Comparison of ENCODE assay signal across 27 mouse cellular contexts in the genomic region with DNA sequence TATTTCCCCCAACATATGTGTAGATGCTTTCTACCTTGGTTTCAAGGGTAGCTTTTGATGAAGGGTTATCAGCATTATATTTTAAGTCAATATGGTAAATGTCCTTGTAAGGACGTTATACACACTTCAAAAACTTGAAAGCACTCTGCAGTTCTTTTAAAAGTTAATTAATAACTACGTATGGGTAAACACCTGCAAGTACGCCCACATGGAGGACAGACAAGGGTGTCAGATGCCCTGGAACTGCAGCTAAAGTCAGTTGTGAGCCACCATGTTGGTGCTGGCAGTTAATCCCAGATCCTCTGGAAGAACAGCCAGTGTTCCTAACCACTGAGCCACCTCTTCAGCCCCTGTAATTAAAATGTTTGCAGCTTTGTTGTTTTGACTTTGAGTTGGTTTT.
DNase-seq lines count a peak whose midpoint lies in the region; ATAC-seq and TF ChIP-seq lines count a peak whose summit lies in the region.
"Had no signal": no experiment of that assay in that cellular context is flagged by ENCODE, and none has a peak within 500 bp of the region (broad histone marks: within the 10 kb centered on the region; RNA-seq: fewer than 3 reads in every experiment).

No protein-coding gene starts in this region.

- H3K4me1 ChIP-seq in heart, embryonic 12.5 days (replicated peaks) = no peaks in the 10 kb centered on the region
- H3K4me1 ChIP-seq in liver, adult 2 months (ENCODE audit: control insufficient read depth, insufficient read depth, low read length) = peaks cover 6% of the 10 kb centered on the region
- no peaks in the 10 kb centered on the region for H3K4me1 ChIP-seq in liver, embryonic 12.5 days
- no peaks in the 10 kb centered on the region for H3K4me1 ChIP-seq in stomach, embryonic 14.5 days (ENCODE audit: control insufficient read depth, insufficient read depth, low read length)
- no peaks in the 10 kb centered on the region for H3K4me1 ChIP-seq in stomach, postnatal 0 days (replicated peaks; ENCODE audit: control insufficient read depth, insufficient read depth)
- H3K4me1 ChIP-seq in stomach, embryonic 15.5 days = no peaks in the 10 kb centered on the region
- H3K4me1 ChIP-seq: embryonic facial prominence, embryonic 13.5 days; embryonic facial prominence, embryonic 15.5 days; forebrain, embryonic 10.5 days had no signal

- no peak for ATAC-seq in heart, embryonic 12.5 days (ENCODE audit: insufficient number of reproducible peaks, low FRiP score)
- ATAC-seq in liver, embryonic 12.5 days = no peak
- ATAC-seq in stomach, embryonic 14.5 days (ENCODE audit: insufficient number of reproducible peaks, insufficient read depth, low FRiP score, low read depth) = peak; percentile 58; the same call in 1 of the 2 replicates
- no peak; the same call in 1 of the 2 replicates for ATAC-seq in stomach, postnatal 0 days (ENCODE audit: low FRiP score, low TSS enrichment)
- 0 out of 2 replicates have a peak, but pooled peaks have one; percentile 49 for ATAC-seq in stomach, embryonic 15.5 days (ENCODE audit: insufficient read depth, low FRiP score, low read depth)
- ATAC-seq: activated CD4-positive, CD25-positive, alpha-beta regulatory T cell, adult 4 months; CD4-positive, CD25-positive, alpha-beta regulatory T cell, adult 4 months; Patski had no signal

- TF ChIP-seq CTCF in liver, adult 2 months (IDR thresholded peaks at IDR 0.05; ENCODE audit: low read depth, low read length) = no peak
- TF ChIP-seq CTCF in stomach, postnatal 0 days (IDR thresholded peaks at IDR 0.05; ENCODE audit: low read depth) = no peak

- H3K9ac ChIP-seq in heart, embryonic 12.5 days = no peak overlapping the region
- H3K9ac ChIP-seq in liver, adult 2 months (ENCODE audit: low read depth, low read length) = no peak overlapping the region
- no peak overlapping the region for H3K9ac ChIP-seq in liver, embryonic 12.5 days
- H3K9ac ChIP-seq in stomach, embryonic 14.5 days (replicated peaks; ENCODE audit: low read depth, low read length) = no peak overlapping the region
- no peak overlapping the region for H3K9ac ChIP-seq in stomach, postnatal 0 days (ENCODE audit: low read length)
- no peak overlapping the region for H3K9ac ChIP-seq in stomach, embryonic 15.5 days
- H3K9ac ChIP-seq: embryonic facial prominence, embryonic 13.5 days; embryonic facial prominence, embryonic 15.5 days; forebrain, embryonic 12.5 days had no signal

- H3K27me3 ChIP-seq in heart, embryonic 12.5 days (replicated peaks) = no peaks in the 10 kb centered on the region
- H3K27me3 ChIP-seq in liver, adult 2 months (ENCODE audit: control insufficient read depth, insufficient read depth, low read length) = no peaks in the 10 kb centered on the region
- no peaks in the 10 kb centered on the region for H3K27me3 ChIP-seq in liver, embryonic 12.5 days (replicated peaks)
- H3K27me3 ChIP-seq in stomach, embryonic 14.5 days (ENCODE audit: control insufficient read depth, insufficient read depth, low read length) = no peaks in the 10 kb centered on the region
- H3K27me3 ChIP-seq in stomach, postnatal 0 days (ENCODE audit: control insufficient read depth, insufficient read depth, low read length) = no peaks in the 10 kb centered on the region
- no peaks in the 10 kb centered on the region for H3K27me3 ChIP-seq in stomach, embryonic 15.5 days (replicated peaks)
- H3K27me3 ChIP-seq: CH12.LX; embryonic facial prominence, embryonic 13.5 days; embryonic facial prominence, embryonic 15.5 days; forebrain, embryonic 12.5 days; Patski had no signal

- no peak for TF ChIP-seq EP300 in stomach, postnatal 0 days (optimal IDR thresholded peaks at IDR 0.05)

- no peaks in the 10 kb centered on the region for H3K36me3 ChIP-seq in heart, embryonic 12.5 days
- no peaks in the 10 kb centered on the region for H3K36me3 ChIP-seq in liver, adult 2 months (ENCODE audit: control insufficient read depth, insufficient read depth, low read length)
- H3K36me3 ChIP-seq in liver, embryonic 12.5 days = no peaks in the 10 kb centered on the region
- H3K36me3 ChIP-seq in stomach, embryonic 14.5 days (ENCODE audit: control insufficient read depth, insufficient read depth, low read length) = no peaks in the 10 kb centered on the region
- H3K36me3 ChIP-seq in stomach, postnatal 0 days (ENCODE audit: control insufficient read depth, insufficient read depth, low read length) = no peaks in the 10 kb centered on the region
- no peaks in the 10 kb centered on the region for H3K36me3 ChIP-seq in stomach, embryonic 15.5 days
- H3K36me3 ChIP-seq: embryonic facial prominence, embryonic 13.5 days; embryonic facial prominence, embryonic 15.5 days; forebrain, embryonic 10.5 days; forebrain, embryonic 12.5 days; G1E had no signal

- TF ChIP-seq POLR2A in liver, adult 2 months (IDR thresholded peaks at IDR 0.05; ENCODE audit: extremely low read depth, insufficient read depth, low read length) = no peak

- H3K4me2 ChIP-seq in heart, embryonic 12.5 days = no peak overlapping the region
- no peak overlapping the region for H3K4me2 ChIP-seq in liver, embryonic 12.5 days
- no peak overlapping the region for H3K4me2 ChIP-seq in stomach, embryonic 14.5 days (replicated peaks; ENCODE audit: low read depth, low read length)
- H3K4me2 ChIP-seq in stomach, postnatal 0 days (replicated peaks; ENCODE audit: low read depth) = no peak overlapping the region
- H3K4me2 ChIP-seq in stomach, embryonic 15.5 days = no peak overlapping the region
- H3K4me2 ChIP-seq: embryonic facial prominence, embryonic 13.5 days; embryonic facial prominence, embryonic 15.5 days; forebrain, embryonic 12.5 days had no signal

- no peaks in the 10 kb centered on the region for H3K9me3 ChIP-seq in heart, embryonic 12.5 days (replicated peaks)
- 0 out of 2 replicates have a peak, but pooled peaks cover 3% of the 10 kb centered on the region for H3K9me3 ChIP-seq in liver, embryonic 12.5 days (replicated peaks)
- H3K9me3 ChIP-seq in stomach, embryonic 14.5 days (ENCODE audit: control insufficient read depth, low read depth, low read length) = no peaks in the 10 kb centered on the region
- H3K9me3 ChIP-seq in stomach, postnatal 0 days (ENCODE audit: control insufficient read depth, low read length) = no peaks in the 10 kb centered on the region
- no peaks in the 10 kb centered on the region for H3K9me3 ChIP-seq in stomach, embryonic 15.5 days
- H3K9me3 ChIP-seq: embryonic facial prominence, embryonic 13.5 days; embryonic facial prominence, embryonic 15.5 days; forebrain, embryonic 10.5 days; forebrain, embryonic 12.5 days had no signal

- H3K27ac ChIP-seq in heart, embryonic 12.5 days (ENCODE audit: poor library complexity, severe bottlenecking) = no peak overlapping the region
- H3K27ac ChIP-seq in liver, adult 2 months (replicated peaks; ENCODE audit: insufficient read depth, low read depth, low read length) = no peak overlapping the region
- no peak overlapping the region for H3K27ac ChIP-seq in liver, embryonic 12.5 days
- no peak overlapping the region for H3K27ac ChIP-seq in stomach, embryonic 14.5 days (ENCODE audit: low read length)
- no peak overlapping the region for H3K27ac ChIP-seq in stomach, postnatal 0 days (replicated peaks)
- H3K27ac ChIP-seq in stomach, embryonic 15.5 days = no peak overlapping the region
- H3K27ac ChIP-seq: embryonic facial prominence, embryonic 13.5 days; embryonic facial prominence, embryonic 15.5 days; forebrain, embryonic 10.5 days; forebrain, embryonic 12.5 days had no signal

- no peak overlapping the region for H3K4me3 ChIP-seq in heart, embryonic 12.5 days
- no peak overlapping the region for H3K4me3 ChIP-seq in liver, adult 2 months (ENCODE audit: insufficient read depth, low read depth, low read length)
- no peak overlapping the region for H3K4me3 ChIP-seq in liver, embryonic 12.5 days
- H3K4me3 ChIP-seq in stomach, embryonic 14.5 days (ENCODE audit: low read depth, low read length) = no peak overlapping the region
- H3K4me3 ChIP-seq in stomach, postnatal 0 days (ENCODE audit: low read depth, low read length) = no peak overlapping the region
- no peak overlapping the region for H3K4me3 ChIP-seq in stomach, embryonic 15.5 days (replicated peaks)
- H3K4me3 ChIP-seq: embryonic facial prominence, embryonic 13.5 days; embryonic facial prominence, embryonic 15.5 days; erythroblast, embryonic 14.5 days; forebrain, embryonic 10.5 days; forebrain, embryonic 12.5 days had no signal

- DNase-seq in heart, adult 11 months = peak; percentile 35
- DNase-seq in liver, adult 2 months (ENCODE audit: extremely low read depth, low read depth, low spot score) = peak; percentile 48
- DNase-seq in stomach, postnatal 0 days (ENCODE audit: low spot score) = no peak
- DNase-seq in cerebellum, postnatal 10 days = no peak
- DNase-seq: adrenal gland, adult 8-10 months; adrenal gland, postnatal 14 days; adrenal gland, postnatal 36 days; B cell, adult 2 months; cerebellum, adult 11-12 months; cerebellum, adult 2 months; cerebellum, adult 9-10 months; cerebellum, postnatal 36 days; embryo, embryonic 11 days had no signal

- WGBS in heart, embryonic 12.5 days = 78% methylated on average over 3 of the region's 3 CpGs
- WGBS in liver, adult 2 months = 20% methylated on average over 3 of the region's 3 CpGs
- 57% methylated on average over 3 of the region's 3 CpGs for WGBS in liver, embryonic 12.5 days (ENCODE audit: insufficient replicate concordance)
- WGBS in stomach, embryonic 14.5 days = 61% methylated on average over 3 of the region's 3 CpGs
- WGBS in stomach, postnatal 0 days = 47% methylated on average over 3 of the region's 3 CpGs
- 57% methylated on average over 3 of the region's 3 CpGs for WGBS in stomach, embryonic 15.5 days

- H3K79me2 ChIP-seq in liver, adult 2 months (ENCODE audit: control insufficient read depth, insufficient read depth, low read length) = no peaks in the 10 kb centered on the region

Comparison
In these comparisons a context has a peak if more than half of its experiments do, and no peak if none do; other contexts are left out.
1. ATAC-seq: peak in stomach, embryonic 14.5 days (single experiment) and stomach, embryonic 15.5 days (single experiment); none in heart, embryonic 12.5 days (single experiment), liver, embryonic 12.5 days (single experiment) and stomach, postnatal 0 days (single experiment).
2. DNase-seq: peak in heart, adult 11 months (single experiment) and liver, adult 2 months (single experiment); none in stomach, postnatal 0 days (single experiment) and cerebellum, postnatal 10 days (0 of 2).